Mouse (Mus musculus) limb, embryonic 13.5 days (tissue): Measurements from ENCODE around the gene Ak4. TPM values are rescaled to one million over a fixed set of nuclear protein-coding genes. Genes with fewer than 3 reads are reported as not detected.

Source experiments
- ATAC-seq: fragments of 200-750 bp; cut with Nextera tagmentation; 2 replicates; pipeline ENCODE4 v1.8.0; 2017; ENCODE audit warnings: low read depth, moderate number of reproducible peaks, moderate TSS enrichment; ENCODE audit not compliant: low FRiP score
- H3K27ac ChIP-seq: fragments of 300-500 bp; sonication (generic); 2 replicates; pipeline ENCODE4 v1.5.1; 2015; ENCODE audit warnings: inconsistent platforms, mild to moderate bottlenecking, moderate library complexity
- H3K27me3 ChIP-seq: fragments of 300-500 bp; sonication (generic); 2 replicates; pipeline ENCODE4 v1.6.1; 2015; ENCODE audit warnings: mild to moderate bottlenecking, inconsistent platforms
- H3K36me3 ChIP-seq: fragments of 300-500 bp; sonication (generic); 2 replicates; pipeline ENCODE4 v1.6.1; 2015; ENCODE audit warnings: inconsistent platforms, mild to moderate bottlenecking, moderate library complexity
- H3K4me1 ChIP-seq: fragments of 300-500 bp; sonication (generic); 2 replicates; pipeline ENCODE4 v1.6.1; 2015; ENCODE audit warnings: inconsistent platforms
- H3K4me2 ChIP-seq: fragments of 300-500 bp; sonication (generic); replicated peaks from 2 replicates; pipeline ENCODE4 v1.6.1; 2015; ENCODE audit warnings: inconsistent platforms, mild to moderate bottlenecking, moderate library complexity
- H3K4me3 ChIP-seq: fragments of 300-500 bp; sonication (generic); 2 replicates; pipeline ENCODE4 v1.5.1; 2015; ENCODE audit warnings: moderate library complexity, mild to moderate bottlenecking, inconsistent platforms
- H3K9ac ChIP-seq: fragments of 300-500 bp; sonication (generic); 2 replicates; pipeline ENCODE4 v1.6.1; 2015; ENCODE audit warnings: mild to moderate bottlenecking, inconsistent platforms
- H3K9me3 ChIP-seq: fragments of 300-500 bp; sonication (generic); 2 replicates; pipeline ENCODE4 v1.6.1; 2016; ENCODE audit warnings: inconsistent platforms
- WGBS: fragments of 180-500 bp; shearing (Covaris S2); methylation state at CpG from one replicate; pipeline ENCODE4 v1.1.7; 2015; 5-methylcytosine and 5-hydroxymethylcytosine counted together
- polyA plus RNA-seq: library from polyadenylated mRNA; unstranded; fragments of >200 nt; fragmentation: Nextera tagmentation; extraction: Ambion mirVana; gene quantifications from 2 replicates; pipeline ENCODE4 v1.2.1, GENCODE M21; 2015

Gene Ak4
- polyA plus RNA-seq, 1 experiment from 2014 or later, result 12.1 TPM

DNA sequence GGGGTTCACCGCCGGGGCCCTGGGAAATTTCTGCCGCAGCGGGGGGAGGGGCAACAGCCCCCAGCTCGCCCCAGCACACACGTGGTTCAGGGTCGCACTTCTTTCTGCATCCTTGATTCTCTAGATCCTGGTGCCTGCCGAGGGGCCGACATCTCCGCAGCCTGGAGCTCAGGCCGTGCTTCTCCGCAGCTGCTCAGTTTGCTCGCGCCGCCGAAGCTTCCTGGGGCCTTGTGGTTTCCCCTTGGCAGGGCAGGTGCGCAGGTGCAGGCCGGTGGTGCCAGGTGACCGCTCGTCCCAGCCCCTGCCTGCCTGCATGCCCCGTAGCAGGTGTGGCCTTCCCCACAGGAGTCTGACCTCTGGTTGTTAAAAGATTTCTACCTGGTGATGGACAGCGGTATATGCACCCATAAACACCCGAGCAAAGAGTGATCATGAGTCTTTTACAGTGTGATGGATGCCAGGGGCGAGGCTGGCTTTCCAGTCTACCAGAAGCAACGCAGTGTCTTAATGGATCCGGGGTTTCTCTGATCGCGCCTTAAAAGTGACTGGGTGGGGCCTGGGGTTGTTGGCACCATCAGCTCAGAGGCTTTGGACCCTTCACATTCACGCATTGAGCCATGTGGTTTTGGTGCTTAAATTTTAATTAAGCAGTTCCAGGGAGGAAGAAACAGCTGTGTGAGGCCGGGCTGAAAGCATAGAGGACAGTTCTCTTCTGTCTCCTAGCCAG, 89.9 kb downstream of the Ak4 start:
- 2% methylated on average over 30 of the region's 30 CpGs for WGBS
- no peaks in the 10 kb centered on the region for H3K36me3 ChIP-seq
- H3K9me3 ChIP-seq, result no peaks in the 10 kb centered on the region
- H3K9ac ChIP-seq, result peak overlapping the region; percentile 53
- H3K4me2 ChIP-seq, result peak overlapping the region; percentile 85
- ATAC-seq, result no peak
- peak overlapping the region; percentile 49 for H3K4me3 ChIP-seq
- no peak overlapping the region for H3K27ac ChIP-seq
- peaks cover 23% of the 10 kb centered on the region for H3K27me3 ChIP-seq
- H3K4me1 ChIP-seq, result peaks cover 19% of the 10 kb centered on the region

DNA sequence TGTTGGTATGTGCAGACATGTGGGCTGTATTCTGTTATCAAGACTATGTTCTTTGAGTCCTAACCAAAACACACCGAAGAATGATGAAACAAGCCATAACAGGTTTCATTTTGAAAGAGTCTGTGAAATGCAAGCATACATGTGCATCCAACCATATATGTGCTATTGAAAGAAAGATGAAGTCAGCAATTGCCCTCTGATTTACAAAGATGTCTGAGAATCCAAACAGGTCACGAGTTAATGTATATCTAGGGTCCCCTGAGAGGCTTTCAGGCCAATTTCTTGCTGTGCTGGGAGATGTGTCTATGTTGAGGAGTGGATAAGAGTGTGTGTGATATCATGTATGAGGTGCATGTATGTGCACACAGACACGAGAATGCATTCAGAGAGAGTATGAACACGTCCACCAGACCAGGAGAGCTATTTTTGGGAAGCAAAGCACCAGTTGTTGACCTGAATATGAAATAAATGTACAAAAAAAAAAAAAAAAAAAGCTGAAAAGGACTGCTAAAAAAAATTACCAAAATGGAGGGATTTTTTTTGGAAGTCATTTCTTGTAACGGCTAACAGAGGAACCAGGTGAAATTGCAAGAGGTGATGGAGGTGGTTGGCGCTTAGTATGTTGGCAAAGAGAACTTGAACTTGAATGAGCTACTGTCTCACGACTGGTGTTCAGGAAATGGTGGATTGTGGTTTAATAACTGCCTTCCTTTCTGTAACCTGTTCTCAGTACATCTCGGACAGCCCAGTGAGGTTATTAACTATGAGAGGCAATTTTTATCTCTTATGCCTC, 91.2 kb downstream of the Ak4 start:
- no peak for ATAC-seq
- H3K9ac ChIP-seq, result no peak overlapping the region
- no peaks in the 10 kb centered on the region for H3K36me3 ChIP-seq
- H3K27me3 ChIP-seq, result peaks cover 23% of the 10 kb centered on the region
- H3K4me2 ChIP-seq, result no peak overlapping the region
- H3K4me3 ChIP-seq, result no peak overlapping the region
- no peak overlapping the region for H3K27ac ChIP-seq
- peaks cover 19% of the 10 kb centered on the region for H3K4me1 ChIP-seq
- no peaks in the 10 kb centered on the region for H3K9me3 ChIP-seq
- 74% methylated on average over 8 of the region's 8 CpGs for WGBS

- H3K4me2 ChIP-seq, result no peak overlapping the region
- no peaks in the 10 kb centered on the region for H3K36me3 ChIP-seq
- no peak overlapping the region for H3K27ac ChIP-seq
- 64% methylated on average over 5 of the region's 5 CpGs for WGBS
- no peak for ATAC-seq
- no peaks in the 10 kb centered on the region for H3K9me3 ChIP-seq
- no peak overlapping the region for H3K9ac ChIP-seq
- peaks cover 23% of the 10 kb centered on the region for H3K27me3 ChIP-seq
- peaks cover 19% of the 10 kb centered on the region for H3K4me1 ChIP-seq
- no peak overlapping the region for H3K4me3 ChIP-seq
Observed at GRCm38 (mm10) chr4:101510904-101511210, 91.8 kb downstream of the Ak4 start.

GRCm38 (mm10) chr4:101511768-101512521, 92.9 kb downstream of the Ak4 start:
- H3K4me1 ChIP-seq, result peaks cover 19% of the 10 kb centered on the region
- ATAC-seq, result no peak
- H3K4me3 ChIP-seq, result no peak overlapping the region
- H3K36me3 ChIP-seq, result no peaks in the 10 kb centered on the region
- H3K9me3 ChIP-seq, result no peaks in the 10 kb centered on the region
- peaks cover 20% of the 10 kb centered on the region for H3K27me3 ChIP-seq
- no peak overlapping the region for H3K4me2 ChIP-seq
- no peak overlapping the region for H3K27ac ChIP-seq
- 89% methylated on average over 5 of the region's 5 CpGs for WGBS
- no peak overlapping the region for H3K9ac ChIP-seq

DNA sequence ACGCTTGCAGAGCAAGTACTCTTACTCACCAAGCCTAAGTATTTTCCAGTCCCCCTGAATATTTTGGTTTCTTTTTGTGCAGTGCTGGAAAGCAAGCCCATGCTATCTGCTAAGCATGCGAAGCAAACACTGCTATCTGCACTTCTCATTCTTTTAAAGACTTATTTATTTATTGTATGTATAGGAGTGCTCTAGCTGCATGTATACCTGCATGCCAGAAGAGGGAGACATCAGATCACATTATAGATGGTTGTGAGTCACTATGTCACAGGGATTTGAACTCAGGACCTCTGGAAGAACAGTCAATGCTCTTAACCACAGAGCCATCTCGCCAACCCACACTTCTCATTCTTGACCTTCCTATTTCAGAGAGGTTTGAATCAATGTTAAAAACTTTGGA, 94.2 kb downstream of the Ak4 start:
- Histone ChIP-seq H3K4me1 (peaks cover 14% of the 10 kb centered on the region), H3K4me3 (no peak overlapping the region), H3K9ac (no peak overlapping the region), H3K36me3 (no peaks in the 10 kb centered on the region), H3K27me3 (peaks cover 19% of the 10 kb centered on the region), H3K9me3 (no peaks in the 10 kb centered on the region), H3K27ac (no peak overlapping the region), H3K4me2 (no peak overlapping the region)
- no peak for ATAC-seq
- 96% methylated on average over 3 of the region's 3 CpGs for WGBS

- ATAC-seq, result no peak
- Histone ChIP-seq H3K27ac (no peak overlapping the region), H3K36me3 (no peaks in the 10 kb centered on the region), H3K4me1 (no peaks in the 10 kb centered on the region), H3K9ac (no peak overlapping the region), H3K4me3 (no peak overlapping the region), H3K4me2 (no peak overlapping the region), H3K27me3 (no peaks in the 10 kb centered on the region), H3K9me3 (no peaks in the 10 kb centered on the region)
- WGBS, result 84% methylated on average over 14 of the region's 14 CpGs
Observed at GRCm38 (mm10) chr4:101515853-101516252, 96.8 kb downstream of the Ak4 start.

Other genes starting within 250 kb of the Ak4 start
- gene Jak1, start 154.0 kb upstream of the Ak4 start, polyA plus RNA-seq, result 77.2 and 88.0 TPM in 2 replicates
- gene Dnajc6, start 77.4 kb downstream of the Ak4 start, polyA plus RNA-seq, result 0.52 and 1.2 TPM in 2 replicates
- 92.3 and 96.3 TPM in 2 replicates for gene Leprot, start 228.4 kb downstream of the Ak4 start, polyA plus RNA-seq